Mouse (Mus musculus): ENCODE measurements at regions not wholly inside any gene's neighbourhood (a gene's known extent, or its start where the extent isn't known, plus 50 kb on each side); places are given as distances from the start of the nearest gene placed in this dataset.

GRCm38 (mm10) chr13:83175086-83175485 lies 328.7 kb upstream of the Mef2c start:
- no peak for TF ChIP-seq POLR2A (IDR thresholded peaks at IDR 0.05; ENCODE audit: control insufficient read depth, extremely low read depth, insufficient read depth, low read length, poor library complexity)
- TF ChIP-seq CTCF (IDR thresholded peaks at IDR 0.05; ENCODE audit: borderline replicate concordance, control insufficient read depth, extremely low read depth, insufficient read depth, low read length, poor library complexity) = no peak

All from thymus, adult 2 months (tissue).